Mouse (Mus musculus): Measurements from ENCODE around the gene Mrpl55.

DNA sequence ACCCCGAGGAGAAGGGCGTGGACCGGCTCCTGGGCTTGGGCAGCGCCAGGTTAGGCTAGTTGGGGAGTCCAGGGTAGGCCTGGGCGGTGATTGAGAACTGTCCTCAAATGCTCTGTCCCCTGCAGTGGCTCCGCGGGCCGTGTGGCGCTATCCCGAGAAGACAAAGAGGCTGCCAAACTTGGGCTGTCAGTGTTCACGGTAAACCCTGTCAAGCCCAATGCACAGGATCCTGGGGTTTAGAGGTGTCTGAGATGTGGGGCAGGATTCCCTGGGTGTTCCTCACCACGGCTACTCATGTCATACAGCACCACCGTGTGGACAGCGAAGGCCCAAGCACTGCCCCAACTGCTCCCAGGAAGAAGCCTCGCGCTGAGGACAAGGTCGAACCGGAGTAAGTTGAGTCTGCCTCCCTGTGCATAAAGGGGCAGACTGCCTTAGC lies 6.7 kb downstream of the Mrpl55 start:
- TF ChIP-seq CTCF (IDR thresholded peaks at IDR 0.05; ENCODE audit: borderline replicate concordance, control insufficient read depth, extremely low read depth, insufficient read depth, low read length, poor library complexity) (no peak), POLR2A (IDR thresholded peaks at IDR 0.05; ENCODE audit: control insufficient read depth, extremely low read depth, insufficient read depth, low read length, poor library complexity) (no peak)
